15 mouse cellular contexts compared by ENCODE assay signal in the genomic region with DNA sequence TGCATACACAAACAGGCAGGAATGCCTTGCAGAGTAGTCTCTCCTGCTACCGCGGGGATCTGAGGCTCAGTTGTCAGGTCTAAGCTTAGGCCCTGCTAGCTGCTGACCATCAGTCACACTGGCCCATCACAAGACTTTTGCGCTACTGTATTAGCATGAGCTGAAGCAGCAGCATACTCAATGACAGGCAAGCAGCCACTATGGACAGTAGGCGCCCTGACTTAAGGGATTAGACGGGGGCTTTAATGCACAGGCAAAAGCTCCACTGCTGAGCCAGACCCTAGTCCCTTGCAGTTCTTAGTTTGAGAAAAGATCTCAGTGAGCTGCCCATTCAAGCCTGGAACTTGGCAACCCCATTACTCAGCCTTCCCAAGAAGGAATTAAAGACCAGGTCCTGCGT.
"Had no signal": no experiment of that assay in that cellular context is flagged by ENCODE, and none has a peak within 500 bp of the region (broad histone marks: within the 10 kb centered on the region; RNA-seq: fewer than 3 reads in every experiment).

No protein-coding gene starts in this region.

- H3K27me3 ChIP-seq: limb, embryonic 13.5 days; liver, embryonic 15.5 days; midbrain, embryonic 15.5 days; neural tube, embryonic 12.5 days; stomach, embryonic 15.5 days had no signal

- H3K27ac ChIP-seq: kidney, postnatal 0 days; limb, embryonic 13.5 days; liver, embryonic 15.5 days; midbrain, embryonic 15.5 days; neural tube, embryonic 12.5 days; stomach, embryonic 15.5 days had no signal

- DNase-seq: kidney, adult 9 months; kidney, postnatal 36 days; lung, adult 2 months; lung, postnatal 36 days; right cerebral cortex, adult 18-20 months; thymus, postnatal 36 days had no signal

- H3K4me2 ChIP-seq: limb, embryonic 13.5 days; liver, embryonic 11.5 days; liver, embryonic 15.5 days; midbrain, embryonic 15.5 days; neural tube, embryonic 12.5 days; stomach, embryonic 15.5 days had no signal

- H3K4me3 ChIP-seq: limb, embryonic 13.5 days; liver, embryonic 15.5 days; midbrain, embryonic 15.5 days; neural tube, embryonic 12.5 days; stomach, embryonic 15.5 days had no signal

- H3K4me1 ChIP-seq: liver, embryonic 15.5 days; midbrain, embryonic 15.5 days; neural tube, embryonic 12.5 days; stomach, embryonic 15.5 days had no signal

- H3K36me3 ChIP-seq: midbrain, embryonic 15.5 days had no signal

- H3K9ac ChIP-seq: limb, embryonic 13.5 days; liver, embryonic 15.5 days; midbrain, embryonic 15.5 days; neural tube, embryonic 12.5 days; stomach, embryonic 15.5 days had no signal

- ATAC-seq: intestine, embryonic 16.5 days; lung, postnatal 0 days; midbrain, embryonic 15.5 days had no signal

- H3K9me3 ChIP-seq: limb, embryonic 13.5 days; liver, embryonic 15.5 days; midbrain, embryonic 15.5 days; neural tube, embryonic 12.5 days; stomach, embryonic 15.5 days had no signal
